Mouse (Mus musculus) liver, embryonic 16.5 days (tissue): ENCODE results near the gene Ly86. TPM values are rescaled to one million over a fixed set of nuclear protein-coding genes. Genes with fewer than 3 reads are reported as not detected.
A peak's percentile ranks its signal among the peaks of the same experiment; 100 is the strongest.

ENCODE experiments used
- ATAC-seq: fragments of 200-750 bp; cut with Nextera tagmentation; 2 replicates; pipeline ENCODE4 v1.8.0; 2017; ENCODE audit warnings: low read depth, mild to moderate bottlenecking, moderate number of reproducible peaks, moderate library complexity
- H3K27ac ChIP-seq: fragments of 300-500 bp; sonication (generic); 2 replicates; pipeline ENCODE4 v1.5.1; 2014; ENCODE audit warnings: mild to moderate bottlenecking, low read length
- H3K27me3 ChIP-seq: fragments of 300-500 bp; sonication (generic); 2 replicates; pipeline ENCODE4 v1.6.1; 2014; ENCODE audit warnings: low read depth, low read length, mixed read lengths; ENCODE audit not compliant: control insufficient read depth, insufficient read depth
- H3K36me3 ChIP-seq: fragments of 300-500 bp; sonication (generic); 2 replicates; pipeline ENCODE4 v1.6.1; 2014; ENCODE audit warnings: mild to moderate bottlenecking; ENCODE audit not compliant: control insufficient read depth, insufficient read depth
- H3K4me1 ChIP-seq: fragments of 300-500 bp; sonication (generic); 2 replicates; pipeline ENCODE4 v1.6.1; 2014; ENCODE audit warnings: low read depth, low read length, mixed read lengths; ENCODE audit not compliant: control insufficient read depth
- H3K4me2 ChIP-seq: fragments of 300-500 bp; sonication (generic); 2 replicates; pipeline ENCODE4 v1.6.1; 2014; ENCODE audit warnings: low read depth, low read length, mixed read lengths
- H3K4me3 ChIP-seq: fragments of 300-500 bp; sonication (generic); 2 replicates; pipeline ENCODE4 v1.5.1; 2014; ENCODE audit warnings: low read depth, mild to moderate bottlenecking, low read length
- H3K9ac ChIP-seq: fragments of 300-500 bp; sonication (generic); 2 replicates; pipeline ENCODE4 v1.6.1; 2014; ENCODE audit warnings: low read depth, low read length
- H3K9me3 ChIP-seq: fragments of 300-500 bp; sonication (generic); replicated peaks from 2 replicates; pipeline ENCODE4 v1.6.1; 2016; ENCODE audit warnings: low read length; ENCODE audit not compliant: control insufficient read depth
- WGBS: fragments of 180-500 bp; shearing (Covaris S2); extraction: QIAGEN DNeasy Blood & Tissue Kit; methylation state at CpG from one replicate; pipeline ENCODE4 v1.1.7; 2014; ENCODE audit not compliant: insufficient replicate concordance; 5-methylcytosine and 5-hydroxymethylcytosine counted together
- polyA plus RNA-seq: library from polyadenylated mRNA; unstranded; fragments of >200 nt; fragmentation: Nextera tagmentation; extraction: Ambion mirVana; gene quantifications from 2 replicates; pipeline ENCODE4 v1.2.1, GENCODE M21; 2015

The Ly86 gene
- polyA plus RNA-seq, 1 experiment from 2014 or later = 13.6 TPM

DNA sequence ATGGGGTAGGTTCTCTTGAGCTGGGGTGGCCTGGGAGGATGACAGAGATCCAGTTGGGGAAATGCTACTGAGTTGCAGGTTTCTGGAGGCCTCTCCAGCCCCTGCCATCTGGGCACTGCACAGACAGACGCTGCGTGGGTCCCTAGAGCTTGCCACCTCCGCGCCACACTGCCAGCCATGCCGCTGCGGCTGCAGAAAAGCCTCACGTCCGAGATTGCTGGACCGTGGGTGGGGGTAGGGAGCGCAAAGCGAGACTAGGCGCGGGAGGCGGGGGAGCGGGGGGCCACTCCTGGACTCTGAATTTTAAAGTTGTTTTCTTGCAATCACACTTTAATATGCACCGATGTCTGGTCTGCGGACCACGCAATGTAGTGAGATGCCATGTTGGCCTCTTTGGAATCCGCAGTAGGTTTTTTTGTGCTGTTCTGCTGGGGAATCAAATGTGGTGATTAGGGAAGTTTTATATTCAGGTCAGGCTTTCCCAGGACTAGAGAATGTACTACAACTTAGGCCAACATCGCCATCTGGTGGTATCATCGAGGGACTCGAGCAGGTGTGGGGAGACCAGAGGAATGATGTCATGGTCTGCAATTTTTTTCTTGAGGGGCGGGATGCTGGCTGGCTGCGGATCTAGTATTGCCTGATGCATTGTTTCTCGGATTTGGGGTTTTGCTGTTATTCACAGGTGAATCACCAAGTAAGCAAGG, 32.6 kb upstream of the Ly86 start:
- Histone ChIP-seq H3K9me3 (no peaks in the 10 kb centered on the region), H3K4me1 (no peaks in the 10 kb centered on the region; the same call in 1 of the 2 replicates), H3K4me3 (peak overlapping the region; percentile 35), H3K9ac (peak overlapping the region; percentile 31; the same call in 1 of the 2 replicates), H3K27ac (no peak overlapping the region), H3K27me3 (peaks cover 2% of the 10 kb centered on the region; the same call in 1 of the 2 replicates), H3K4me2 (peak overlapping the region; percentile 61), H3K36me3 (no peaks in the 10 kb centered on the region)
- 3% methylated on average over 25 of the region's 25 CpGs for WGBS
- ATAC-seq = no peak

DNA sequence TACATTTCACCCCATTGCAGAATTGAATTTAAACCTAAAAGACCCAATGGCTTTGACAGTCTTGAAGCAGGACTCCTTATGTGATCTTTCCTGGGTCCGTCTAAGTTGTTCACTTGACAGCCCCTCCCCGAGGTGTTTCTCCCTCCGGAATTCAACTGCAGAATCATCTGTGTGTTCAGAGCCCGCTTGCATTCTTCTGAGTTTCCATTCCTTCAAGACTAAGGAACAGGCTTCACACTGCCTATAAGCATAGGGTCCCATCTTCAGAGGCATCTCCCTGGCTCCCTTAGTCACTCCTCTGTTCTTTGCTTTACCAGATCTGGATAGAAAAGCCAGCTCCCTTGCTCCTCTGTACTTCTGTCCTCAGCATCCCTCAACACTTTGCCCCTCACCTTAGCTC, 32.1 kb upstream of the Ly86 start:
- Histone ChIP-seq H3K36me3 (no peaks in the 10 kb centered on the region), H3K4me1 (no peaks in the 10 kb centered on the region; the same call in 1 of the 2 replicates), H3K4me2 (no peak overlapping the region), H3K27ac (no peak overlapping the region), H3K27me3 (peaks cover 2% of the 10 kb centered on the region; the same call in 1 of the 2 replicates), H3K9ac (no peak overlapping the region), H3K4me3 (no peak overlapping the region), H3K9me3 (no peaks in the 10 kb centered on the region)
- 19% methylated on average over 4 of the region's 4 CpGs for WGBS
- ATAC-seq = no peak

- no peaks in the 10 kb centered on the region for H3K27me3 ChIP-seq
- no peak overlapping the region for H3K4me3 ChIP-seq
- no peaks in the 10 kb centered on the region for H3K9me3 ChIP-seq
- H3K4me1 ChIP-seq = no peaks in the 10 kb centered on the region
- no peak overlapping the region for H3K27ac ChIP-seq
- no peak overlapping the region for H3K9ac ChIP-seq
- 68% methylated on average over 3 of the region's 3 CpGs for WGBS
- H3K36me3 ChIP-seq = no peaks in the 10 kb centered on the region
- no peak overlapping the region for H3K4me2 ChIP-seq
- no peak for ATAC-seq
These were observed 19.5 kb upstream of the Ly86 start for GRCm38 (mm10) chr13:37325504-37325903.

- no peak for ATAC-seq
- Histone ChIP-seq H3K4me2 (no peak overlapping the region), H3K27me3 (no peaks in the 10 kb centered on the region), H3K4me3 (no peak overlapping the region), H3K4me1 (no peaks in the 10 kb centered on the region), H3K36me3 (no peaks in the 10 kb centered on the region), H3K9ac (no peak overlapping the region), H3K27ac (no peak overlapping the region), H3K9me3 (no peaks in the 10 kb centered on the region)
- 56% methylated on average over 8 of the region's 8 CpGs for WGBS
These were observed 15.3 kb upstream of the Ly86 start for GRCm38 (mm10) chr13:37329747-37330146.

- Histone ChIP-seq H3K4me3 (no peak overlapping the region), H3K27me3 (no peaks in the 10 kb centered on the region), H3K4me2 (no peak overlapping the region), H3K4me1 (no peaks in the 10 kb centered on the region), H3K27ac (no peak overlapping the region), H3K36me3 (no peaks in the 10 kb centered on the region), H3K9ac (no peak overlapping the region), H3K9me3 (no peaks in the 10 kb centered on the region)
- WGBS = 56% methylated on average over 4 of the region's 4 CpGs
- no peak for ATAC-seq
These were observed 14.0 kb upstream of the Ly86 start for GRCm38 (mm10) chr13:37330971-37331370.

DNA sequence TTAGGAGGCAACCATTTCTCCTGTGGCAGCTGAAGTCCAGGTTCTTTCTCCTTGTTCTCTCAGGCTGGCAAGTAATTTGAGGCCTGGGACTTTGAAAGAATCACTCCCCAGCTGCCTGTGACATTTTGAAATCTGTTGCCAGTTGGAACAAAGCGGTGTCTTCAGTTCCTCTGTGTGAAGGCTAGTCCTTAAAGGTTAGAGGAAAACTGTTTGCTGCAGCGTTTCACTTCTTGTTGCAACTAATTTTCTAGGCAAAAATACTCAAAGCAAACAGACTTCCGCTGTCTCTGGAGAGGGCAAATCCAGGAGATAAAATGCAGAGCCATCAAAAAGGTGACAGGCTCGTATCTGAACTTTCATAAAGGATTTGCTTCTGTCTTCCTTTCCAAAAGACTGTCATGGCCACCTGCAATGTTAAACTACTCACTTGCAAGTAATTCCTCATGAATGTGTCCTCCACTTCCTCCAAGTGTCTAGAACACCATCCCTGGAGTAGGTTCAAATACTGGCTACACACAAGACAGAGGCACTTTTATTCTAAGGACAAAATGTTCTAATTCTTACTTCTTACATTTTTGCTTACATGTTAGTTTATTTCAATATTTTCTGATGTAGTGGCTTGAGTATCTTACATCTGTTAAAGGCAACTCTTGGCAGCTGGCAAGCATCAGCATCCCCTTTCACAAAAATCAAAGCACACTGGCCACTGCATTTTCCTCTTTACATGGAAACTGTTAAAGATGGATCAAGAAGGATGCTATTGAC, 12.0 kb upstream of the Ly86 start:
- Histone ChIP-seq H3K27ac (no peak overlapping the region), H3K4me2 (no peak overlapping the region), H3K4me1 (no peaks in the 10 kb centered on the region), H3K9me3 (no peaks in the 10 kb centered on the region), H3K27me3 (no peaks in the 10 kb centered on the region), H3K9ac (no peak overlapping the region), H3K36me3 (no peaks in the 10 kb centered on the region), H3K4me3 (no peak overlapping the region)
- 57% methylated on average over 4 of the region's 4 CpGs for WGBS
- no peak for ATAC-seq

DNA sequence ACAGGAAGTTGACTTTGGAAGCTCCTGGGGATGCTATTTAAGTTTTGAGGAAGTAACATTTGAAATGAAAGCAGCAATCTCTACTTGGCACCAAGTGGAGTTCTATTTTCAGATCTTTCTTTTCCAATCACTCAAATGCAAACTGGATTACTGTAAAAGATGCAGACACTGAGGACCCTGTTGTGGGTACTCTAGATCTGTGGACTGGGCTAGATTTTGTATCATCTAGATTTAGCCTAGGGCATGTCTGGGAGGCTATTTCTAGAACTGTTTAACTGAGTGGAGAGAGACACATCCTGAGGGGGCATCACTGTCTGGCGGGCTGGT, 11.5 kb upstream of the Ly86 start:
- no peaks in the 10 kb centered on the region for H3K36me3 ChIP-seq
- H3K27ac ChIP-seq = no peak overlapping the region
- no peak overlapping the region for H3K9ac ChIP-seq
- H3K4me2 ChIP-seq = no peak overlapping the region
- no peaks in the 10 kb centered on the region for H3K4me1 ChIP-seq
- ATAC-seq = no peak
- H3K4me3 ChIP-seq = no peak overlapping the region
- WGBS = 52% methylated on average over 1 of the region's 1 CpGs
- H3K27me3 ChIP-seq = no peaks in the 10 kb centered on the region
- no peaks in the 10 kb centered on the region for H3K9me3 ChIP-seq

GRCm38 (mm10) chr13:37337269-37337668, 7.7 kb upstream of the Ly86 start:
- no peaks in the 10 kb centered on the region for H3K36me3 ChIP-seq
- no peak for ATAC-seq
- WGBS = 42% methylated on average over 4 of the region's 4 CpGs
- no peaks in the 10 kb centered on the region for H3K9me3 ChIP-seq
- no peak overlapping the region; the same call in 1 of the 2 replicates for H3K27ac ChIP-seq
- no peak overlapping the region for H3K4me2 ChIP-seq
- H3K4me3 ChIP-seq = no peak overlapping the region
- H3K27me3 ChIP-seq = no peaks in the 10 kb centered on the region
- no peaks in the 10 kb centered on the region for H3K4me1 ChIP-seq
- no peak overlapping the region for H3K9ac ChIP-seq

- H3K9ac ChIP-seq = no peak overlapping the region
- H3K27me3 ChIP-seq = no peaks in the 10 kb centered on the region
- no peaks in the 10 kb centered on the region for H3K36me3 ChIP-seq
- no peak for ATAC-seq
- no peaks in the 10 kb centered on the region for H3K9me3 ChIP-seq
- no peaks in the 10 kb centered on the region for H3K4me1 ChIP-seq
- no peak overlapping the region for H3K4me2 ChIP-seq
- no peak overlapping the region for H3K27ac ChIP-seq
- H3K4me3 ChIP-seq = no peak overlapping the region
- WGBS = 57% methylated on average over 7 of the region's 7 CpGs
These were observed 7.1 kb upstream of the Ly86 start for GRCm38 (mm10) chr13:37337871-37338270.
